Mouse (Mus musculus): ENCODE measurements at regions not wholly inside any gene's neighbourhood (a gene's known extent, or its start where the extent isn't known, plus 50 kb on each side); places are given as distances from the start of the nearest gene placed in this dataset.

DNA sequence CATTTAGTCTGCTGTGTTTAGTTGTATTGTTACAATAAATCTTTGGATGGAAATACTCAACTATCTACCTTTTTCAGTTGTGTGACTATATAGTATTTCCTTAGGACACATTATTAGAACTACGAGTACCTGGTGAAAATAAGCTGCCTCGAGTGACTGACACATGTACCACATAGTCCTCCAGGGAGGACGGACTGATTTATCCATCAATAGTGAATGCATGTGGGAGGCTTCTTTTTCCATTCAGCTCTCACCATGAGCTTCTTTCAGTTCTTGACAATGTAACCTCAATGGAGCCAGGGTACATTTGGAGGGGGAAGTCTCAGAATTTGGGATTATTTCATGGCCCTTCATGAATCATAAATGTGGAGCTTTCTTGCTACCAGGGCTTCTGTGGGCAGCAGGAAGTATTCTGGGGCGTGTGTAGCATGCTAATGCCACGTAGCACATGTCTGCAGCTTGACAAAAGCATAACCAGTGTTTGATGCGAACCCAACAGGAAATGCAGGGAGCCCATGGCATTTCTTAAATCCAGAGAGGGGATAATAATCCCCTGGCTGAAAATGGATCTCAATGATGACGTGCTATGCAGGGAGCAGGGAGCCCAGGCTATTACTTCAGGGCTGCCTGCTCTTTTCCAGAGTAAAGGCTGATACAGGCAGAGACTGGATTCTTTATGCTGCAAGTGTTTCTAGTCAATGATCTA is 178.7 kb downstream of the Plk2 start:
- TF ChIP-seq CTCF (IDR thresholded peaks at IDR 0.05), result no peak
- intact Hi-C loops (cut with DNase I), result no loop called here
- Histone ChIP-seq H3K27ac (no peak overlapping the region), H3K4me3 (no peak overlapping the region)
- no peak for DNase-seq

- DNase-seq, result no peak
- intact Hi-C loops (cut with DNase I), result no loop called here
- Histone ChIP-seq H3K4me3 (no peak overlapping the region), H3K27ac (no peak overlapping the region)
- TF ChIP-seq CTCF (IDR thresholded peaks at IDR 0.05), result no peak
These were observed 180.1 kb downstream of the Plk2 start for GRCm38 (mm10) chr13:110574764-110575471.

GRCm38 (mm10) chr13:110578159-110578558 is 183.3 kb downstream of the Plk2 start:
- Histone ChIP-seq H3K27ac (peak overlapping the region; percentile 70), H3K4me3 (peak overlapping the region; percentile 37)
- TF ChIP-seq CTCF (IDR thresholded peaks at IDR 0.05), result no peak
- intact Hi-C loops (cut with DNase I), result no loop called here
- DNase-seq, result no peak

DNA sequence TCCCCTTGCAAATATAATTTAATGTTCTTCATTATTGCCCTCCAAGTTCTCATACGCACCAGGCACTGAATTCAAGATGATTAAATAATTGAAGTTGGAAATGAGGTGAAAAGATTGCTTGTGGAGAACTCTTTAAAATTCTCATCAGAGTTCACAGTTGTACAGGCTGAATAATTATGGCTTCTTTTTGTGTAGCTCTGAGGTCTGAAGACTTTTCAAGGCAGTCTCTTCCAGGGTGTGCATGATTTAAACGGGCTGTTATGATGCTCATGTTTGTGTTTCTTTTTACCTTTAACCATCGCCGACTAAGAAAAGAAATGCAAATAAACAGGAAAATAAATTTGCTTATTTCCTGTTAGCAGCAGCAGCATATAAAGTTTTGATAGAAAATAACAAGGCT is 185.3 kb downstream of the Plk2 start:
- no peak for DNase-seq
- H3K27ac ChIP-seq, result no peak overlapping the region
- no peak overlapping the region for H3K4me3 ChIP-seq
- intact Hi-C loops (cut with DNase I), result no loop called here
- TF ChIP-seq CTCF (IDR thresholded peaks at IDR 0.05), result no peak

- no peak overlapping the region for H3K27ac ChIP-seq
- H3K4me3 ChIP-seq, result no peak overlapping the region
- no peak for TF ChIP-seq CTCF (IDR thresholded peaks at IDR 0.05)
- no peak for DNase-seq
- intact Hi-C loops (cut with DNase I), result no loop called here
These were observed 185.7 kb downstream of the Plk2 start for GRCm38 (mm10) chr13:110580570-110580969.

DNA sequence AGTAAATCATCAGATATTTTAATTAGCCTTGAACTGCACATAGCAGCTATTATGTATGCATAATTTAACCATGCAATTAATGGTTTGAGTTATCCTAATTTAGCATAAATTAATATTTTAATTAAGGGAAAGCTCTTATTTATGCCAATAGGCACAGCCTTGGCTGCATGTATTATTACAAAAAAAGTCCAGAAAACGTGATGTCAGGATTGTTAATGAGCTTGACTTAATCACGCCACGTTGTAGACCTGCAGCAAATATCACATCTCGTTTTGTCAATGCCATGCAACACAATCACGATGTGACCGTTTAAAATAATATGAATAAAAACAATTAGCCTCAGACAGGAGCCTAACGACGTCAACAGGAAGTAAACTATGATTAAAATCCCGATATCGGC is 189.9 kb downstream of the Plk2 start:
- TF ChIP-seq CTCF (IDR thresholded peaks at IDR 0.05), result no peak

GRCm38 (mm10) chr13:110594630-110595029 is 199.8 kb downstream of the Plk2 start:
- no peak overlapping the region for H3K27ac ChIP-seq
- intact Hi-C loops (cut with DNase I), result no loop called here
- DNase-seq, result no peak
- TF ChIP-seq CTCF (IDR thresholded peaks at IDR 0.05), result no peak
- no peak overlapping the region for H3K4me3 ChIP-seq

More for the DNA sequence above, 189.9 kb downstream of the Plk2 start:
- Histone ChIP-seq H3K27ac (no peak overlapping the region), H3K4me3 (peak overlapping the region; percentile 7; the same call in 1 of the 2 replicates)
- intact Hi-C loops (cut with DNase I), result no loop called here
- DNase-seq, result no peak

GRCm38 (mm10) chr13:110599666-110600065 is 204.8 kb downstream of the Plk2 start:
- no peak for DNase-seq
- TF ChIP-seq CTCF (IDR thresholded peaks at IDR 0.05), result no peak
- Histone ChIP-seq H3K4me3 (no peak overlapping the region), H3K27ac (no peak overlapping the region)
- intact Hi-C loops (cut with DNase I), result no loop called here

GRCm38 (mm10) chr13:110600377-110600776 is 205.5 kb downstream of the Plk2 start:
- H3K4me3 ChIP-seq, result no peak overlapping the region
- intact Hi-C loops (cut with DNase I), result no loop called here
- TF ChIP-seq CTCF (IDR thresholded peaks at IDR 0.05), result no peak
- DNase-seq, result peak; percentile 18
- H3K27ac ChIP-seq, result no peak overlapping the region

GRCm38 (mm10) chr13:110601352-110601751 is 206.5 kb downstream of the Plk2 start:
- Histone ChIP-seq H3K27ac (no peak overlapping the region), H3K4me3 (no peak overlapping the region)
- no peak for DNase-seq
- no peak for TF ChIP-seq CTCF (IDR thresholded peaks at IDR 0.05)
- intact Hi-C loops (cut with DNase I), result no loop called here

- no peak for DNase-seq
- Histone ChIP-seq H3K4me3 (no peak overlapping the region), H3K27ac (no peak overlapping the region)
- TF ChIP-seq CTCF (IDR thresholded peaks at IDR 0.05), result no peak
- intact Hi-C loops (cut with DNase I), result no loop called here
These were observed 207.0 kb downstream of the Plk2 start for GRCm38 (mm10) chr13:110601840-110602239.

DNA sequence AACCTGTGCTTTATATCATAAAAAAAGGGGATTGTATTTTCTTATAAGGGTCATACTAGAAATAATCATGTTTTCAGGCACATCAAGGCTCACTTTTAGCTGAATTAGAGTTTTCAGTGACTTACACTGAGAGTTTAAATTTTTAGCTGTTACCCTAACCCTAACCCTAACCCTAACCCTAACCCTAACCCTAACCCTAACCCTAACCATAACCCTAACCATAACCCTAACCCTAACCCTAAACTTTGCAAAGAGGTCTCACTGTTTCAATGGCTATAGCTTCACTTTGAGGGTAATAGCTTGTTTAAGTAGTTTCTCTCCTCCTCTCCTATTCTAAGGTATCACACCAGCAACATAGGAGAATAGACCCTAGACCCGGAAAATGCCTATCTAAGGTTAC is 208.0 kb downstream of the Plk2 start:
- TF ChIP-seq CTCF (IDR thresholded peaks at IDR 0.05), result no peak
- DNase-seq, result no peak
- H3K4me3 ChIP-seq, result no peak overlapping the region
- no peak overlapping the region for H3K27ac ChIP-seq
- intact Hi-C loops (cut with DNase I), result no loop called here

GRCm38 (mm10) chr13:110619010-110619409 is 224.2 kb downstream of the Plk2 start:
- Histone ChIP-seq H3K4me3 (no peak overlapping the region), H3K27ac (no peak overlapping the region)
- intact Hi-C loops (cut with DNase I), result no loop called here
- TF ChIP-seq CTCF (IDR thresholded peaks at IDR 0.05), result no peak
- no peak for DNase-seq

DNA sequence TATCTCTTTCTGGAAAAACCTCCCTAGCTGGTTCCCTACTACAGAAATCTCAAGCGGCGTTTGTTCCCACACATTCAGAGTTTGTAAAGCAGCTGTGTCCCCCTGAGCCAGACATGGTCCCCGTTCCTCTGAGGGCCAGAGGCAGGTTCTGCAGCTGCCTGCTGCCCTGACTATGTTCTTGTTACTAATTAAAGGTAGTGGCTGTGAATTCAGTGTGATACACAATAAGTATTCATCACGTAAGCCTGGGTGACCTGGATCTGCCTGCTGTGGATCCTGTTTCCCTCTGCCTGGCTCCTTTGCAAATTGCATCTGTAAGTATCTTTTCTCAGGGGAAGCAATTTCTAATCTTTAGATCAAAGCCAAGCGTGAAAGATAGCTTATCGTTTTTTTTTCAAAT is 232.3 kb downstream of the Plk2 start:
- no peak for TF ChIP-seq CTCF (IDR thresholded peaks at IDR 0.05)
- intact Hi-C loops (cut with DNase I), result no loop called here
- DNase-seq, result no peak
- Histone ChIP-seq H3K27ac (no peak overlapping the region), H3K4me3 (no peak overlapping the region)
